Mouse (Mus musculus) forebrain, embryonic 14.5 days (tissue): ENCODE data around the gene Terf2. TPM values are rescaled to one million over a fixed set of nuclear protein-coding genes. Genes with fewer than 3 reads are reported as not detected.

Experiments used
- ATAC-seq: fragments of 200-750 bp; cut with Nextera tagmentation; 2 replicates; pipeline ENCODE4 v1.8.0; 2017; ENCODE audit warnings: mild to moderate bottlenecking, moderate library complexity
- DNase-seq: peaks from one replicate; pipeline ENCODE4 v3.0.0-alpha.2; 2015; ENCODE audit warnings: low spot score
- H3K27ac ChIP-seq: fragments of 300-500 bp; sonication (generic); 2 replicates; pipeline ENCODE4 v1.5.1; 2014; ENCODE audit warnings: low read depth, mild to moderate bottlenecking, control low read depth, low read length, moderate library complexity
- H3K27me3 ChIP-seq: fragments of 300-500 bp; sonication (generic); replicated peaks from 2 replicates; pipeline ENCODE4 v1.6.1; 2014; ENCODE audit warnings: low read length, control low read depth, mixed read lengths; ENCODE audit not compliant: control insufficient read depth, insufficient read depth
- H3K36me3 ChIP-seq: fragments of 300-500 bp; sonication (generic); 2 replicates; pipeline ENCODE4 v1.6.1; 2014; ENCODE audit warnings: low read length, control low read depth; ENCODE audit not compliant: control insufficient read depth, insufficient read depth
- H3K4me1 ChIP-seq: fragments of 300-500 bp; sonication (generic); 2 replicates; pipeline ENCODE4 v1.6.1; 2014; ENCODE audit warnings: antibody characterized with exemption, low read length, control low read depth; ENCODE audit not compliant: control insufficient read depth, insufficient read depth
- H3K4me2 ChIP-seq: fragments of 300-500 bp; sonication (generic); 2 replicates; pipeline ENCODE4 v1.6.1; 2014; ENCODE audit warnings: mild to moderate bottlenecking, control low read depth, low read length
- H3K4me3 ChIP-seq: fragments of 300-500 bp; sonication (generic); 2 replicates; pipeline ENCODE4 v1.5.1; 2014; ENCODE audit warnings: low read depth, low read length, control low read depth
- H3K9ac ChIP-seq: fragments of 300-500 bp; sonication (generic); 2 replicates; pipeline ENCODE4 v1.6.1; 2014; ENCODE audit warnings: mild to moderate bottlenecking, low read length, control low read depth, moderate library complexity
- H3K9me3 ChIP-seq: fragments of 300-500 bp; sonication (generic); replicated peaks from 2 replicates; pipeline ENCODE4 v1.6.1; 2016; ENCODE audit warnings: low read length, control low read depth, mixed read lengths; ENCODE audit not compliant: control insufficient read depth
- WGBS: fragments of 180-500 bp; shearing (Covaris S2); extraction: QIAGEN DNeasy Blood & Tissue Kit; methylation state at CpG from one replicate; pipeline ENCODE4 v1.1.7; 2014; 5-methylcytosine and 5-hydroxymethylcytosine counted together
- microRNA-seq: library from miRNA; unstranded; fragments of <30 nt; microRNA quantifications from one replicate; pipeline ENCODE4, GENCODE M21; 2016
- polyA plus RNA-seq: library from polyadenylated mRNA; unstranded; fragments of >200 nt; fragmentation: Nextera tagmentation; extraction: Ambion mirVana; gene quantifications from 2 replicates; pipeline ENCODE4 v1.2.1, GENCODE M21; 2014

The Terf2 gene
- polyA plus RNA-seq, 1 experiment from 2014 or later, result 19.2 TPM

DNA sequence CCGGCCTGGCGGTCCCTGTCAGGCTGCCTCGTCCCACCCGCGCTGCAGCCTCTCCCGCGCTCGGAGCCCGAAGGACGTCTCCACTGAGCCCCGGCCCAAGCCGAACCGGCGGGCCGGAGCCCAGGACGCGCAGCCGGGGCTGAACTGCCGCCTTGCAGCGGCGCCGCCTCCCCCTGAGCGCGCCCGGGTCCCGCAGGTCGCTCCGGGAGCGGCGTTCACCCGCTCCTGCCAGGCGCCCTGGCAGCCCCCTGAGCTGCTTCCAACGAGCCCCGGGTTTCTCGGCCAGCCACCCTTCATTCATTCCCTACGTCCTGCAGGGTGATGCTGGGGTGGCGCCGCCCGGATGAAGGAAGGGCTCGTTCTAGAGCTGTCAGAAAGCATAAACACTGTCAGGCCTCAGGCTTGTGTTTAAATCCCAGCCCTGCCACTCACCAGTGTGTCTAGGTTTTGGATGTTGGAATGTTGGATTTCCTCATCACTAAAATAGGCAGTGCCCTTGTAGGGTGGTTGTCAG is 64.7 kb downstream of the Terf2 start:
- under 1% methylated on average over 38 of the region's 40 CpGs for WGBS
- Histone ChIP-seq H3K4me2 (peak overlapping the region; percentile 84), H3K27ac (peak overlapping the region; percentile 69), H3K36me3 (peaks cover 8% of the 10 kb centered on the region), H3K9ac (peak overlapping the region; percentile 95), H3K27me3 (no peaks in the 10 kb centered on the region), H3K4me3 (peak overlapping the region; percentile 92), H3K9me3 (no peaks in the 10 kb centered on the region), H3K4me1 (peaks cover 10% of the 10 kb centered on the region)
- DNase-seq (no peak), ATAC-seq (no peak; the same call in 1 of the 2 replicates)

DNA sequence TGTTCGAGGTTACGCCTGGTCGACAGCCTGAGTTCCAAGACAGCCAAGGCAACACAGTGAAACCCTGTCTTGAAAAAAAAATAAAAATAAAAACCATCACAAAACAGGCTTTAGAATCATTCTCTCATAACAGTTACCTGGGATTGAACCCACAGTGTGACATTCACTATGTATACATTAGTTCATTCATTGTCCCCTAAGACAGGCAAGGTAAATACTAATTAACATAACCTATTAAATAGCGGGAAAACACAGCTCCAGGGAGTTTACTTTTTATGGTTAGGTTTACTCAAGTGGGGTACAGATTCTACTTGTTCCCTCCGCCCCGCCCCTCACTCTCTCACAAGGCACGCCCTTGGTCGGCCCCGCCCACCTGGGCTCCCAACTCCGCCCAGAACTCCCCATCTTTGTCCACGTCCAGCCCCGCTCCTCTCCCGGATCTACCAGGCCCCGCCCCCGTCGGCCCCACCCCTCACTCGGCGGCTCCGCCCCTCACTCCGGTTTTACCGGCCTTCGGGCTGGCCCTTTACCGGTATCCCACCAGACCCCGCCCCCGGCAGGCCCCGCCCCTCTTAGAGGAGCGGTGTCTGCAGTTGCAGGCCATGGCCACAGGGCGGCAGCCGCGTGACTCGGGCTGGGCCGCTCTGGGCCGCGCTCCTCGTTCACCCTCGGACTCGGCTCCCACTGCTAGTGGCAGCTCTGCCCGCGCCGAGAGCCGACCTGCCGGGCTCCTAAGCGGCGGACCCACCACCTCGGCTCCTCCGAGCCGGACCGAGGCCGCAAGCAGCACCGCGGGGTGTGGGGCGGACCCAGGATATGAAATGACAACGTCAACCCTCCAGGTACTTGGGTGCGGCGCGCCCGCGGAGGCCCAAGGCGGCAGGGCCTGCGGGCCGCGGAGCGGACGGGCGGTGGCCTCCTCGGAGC is 65.4 kb downstream of the Terf2 start, which contains the start of gene Vps4a:
Gene Vps4a (plus strand): TSS at position 573 of the 927 bp plus-strand sequence.
- H3K36me3 ChIP-seq, result peaks cover 5% of the 10 kb centered on the region; the same call in 1 of the 2 replicates
- DNase-seq (peak; percentile 94), ATAC-seq (peak; percentile 98)
- 5% methylated on average over 66 of the region's 66 CpGs for WGBS
- H3K9ac ChIP-seq, result peak within 1 kb of the TSS; percentile 95
- no peaks in the 10 kb centered on the region for H3K9me3 ChIP-seq
- H3K4me2 ChIP-seq, result peak within 1 kb of the TSS; percentile 84
- no peaks in the 10 kb centered on the region for H3K27me3 ChIP-seq
- H3K4me1 ChIP-seq, result peaks cover 10% of the 10 kb centered on the region
- H3K27ac ChIP-seq, result peak within 1 kb of the TSS; percentile 69
- H3K4me3 ChIP-seq, result peak within 1 kb of the TSS; percentile 92

DNA sequence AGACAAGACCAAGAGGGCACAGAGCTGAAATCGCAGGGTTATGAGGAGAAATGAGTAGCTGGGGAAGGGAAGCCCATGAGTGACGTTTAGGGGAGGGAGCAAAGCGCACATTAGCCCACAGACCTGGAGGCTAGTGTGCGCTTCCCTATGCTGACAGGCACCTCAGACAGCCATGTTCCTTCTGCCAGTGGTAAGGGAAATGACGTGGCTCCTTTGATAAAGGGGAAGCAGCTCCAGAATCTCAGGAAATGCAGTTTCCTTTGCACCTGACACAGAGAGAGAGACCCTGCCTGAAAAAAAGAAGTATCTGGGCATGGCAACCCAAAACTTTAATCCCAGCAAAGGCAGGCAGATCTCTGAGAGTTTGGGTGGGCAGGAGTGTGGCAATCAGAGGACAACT is 66.3 kb downstream of the Terf2 start:
- Histone ChIP-seq H3K9me3 (no peaks in the 10 kb centered on the region), H3K4me1 (peaks cover 10% of the 10 kb centered on the region), H3K4me3 (no peak overlapping the region), H3K27ac (no peak overlapping the region), H3K36me3 (no peaks in the 10 kb centered on the region), H3K9ac (no peak overlapping the region), H3K4me2 (no peak overlapping the region), H3K27me3 (no peaks in the 10 kb centered on the region)
- WGBS, result 76% methylated on average over 5 of the region's 5 CpGs
- ATAC-seq, result no peak
- no peak for DNase-seq

DNA sequence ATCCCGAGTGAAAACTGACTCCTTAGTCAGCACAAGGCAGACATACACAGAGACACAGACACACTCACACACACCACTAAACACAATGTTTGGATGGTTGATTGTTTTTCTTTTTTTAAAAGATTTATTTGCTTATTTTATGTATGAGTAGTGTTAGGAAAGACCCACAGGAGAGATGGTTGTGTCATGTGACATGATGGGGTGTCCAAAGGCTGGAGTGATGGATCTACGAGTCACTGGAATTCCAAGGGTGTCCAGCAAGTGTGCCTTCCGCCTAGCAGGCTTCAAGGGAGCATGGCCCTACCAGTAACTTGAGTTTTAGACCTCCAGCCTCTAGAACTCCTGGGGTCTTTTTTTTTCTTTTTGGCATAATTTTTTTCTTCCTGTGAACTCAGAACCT is 67.0 kb downstream of the Terf2 start:
- DNase-seq (no peak), ATAC-seq (no peak)
- WGBS, result 79% methylated on average over 3 of the region's 3 CpGs

DNA sequence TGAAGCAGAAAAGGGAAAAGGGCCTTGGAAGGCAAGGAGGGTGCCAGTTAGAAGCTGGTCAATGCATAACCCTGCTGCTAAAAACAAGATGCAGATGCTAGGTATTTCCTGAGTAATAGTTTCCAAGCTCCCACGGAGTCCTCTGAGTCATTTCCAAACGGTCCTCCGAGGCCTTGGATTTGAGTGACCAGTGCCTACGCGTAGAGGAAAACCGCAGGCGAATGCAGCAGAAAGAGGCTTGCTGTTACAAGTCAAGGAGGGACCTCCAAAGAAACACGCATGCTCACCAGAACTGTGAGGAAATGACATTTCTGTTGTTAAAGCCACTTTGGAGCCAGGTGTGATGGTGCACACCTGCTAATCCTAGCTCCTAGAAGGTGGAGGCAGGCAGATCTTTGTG is 72.9 kb downstream of the Terf2 start:
- Histone ChIP-seq H3K4me1 (no peaks in the 10 kb centered on the region), H3K36me3 (no peaks in the 10 kb centered on the region), H3K9me3 (no peaks in the 10 kb centered on the region), H3K27me3 (no peaks in the 10 kb centered on the region), H3K4me2 (no peak overlapping the region), H3K4me3 (no peak overlapping the region), H3K27ac (no peak overlapping the region), H3K9ac (no peak overlapping the region)
- DNase-seq (no peak), ATAC-seq (no peak)
- WGBS, result 91% methylated on average over 8 of the region's 8 CpGs

More for the DNA sequence above, 67.0 kb downstream of the Terf2 start:
- no peak overlapping the region for H3K27ac ChIP-seq
- no peaks in the 10 kb centered on the region for H3K9me3 ChIP-seq
- no peak overlapping the region for H3K4me3 ChIP-seq
- H3K4me2 ChIP-seq, result no peak overlapping the region
- no peaks in the 10 kb centered on the region for H3K27me3 ChIP-seq
- H3K4me1 ChIP-seq, result peaks cover 10% of the 10 kb centered on the region
- H3K9ac ChIP-seq, result no peak overlapping the region
- H3K36me3 ChIP-seq, result no peaks in the 10 kb centered on the region

Small RNA genes lying within 50 kb of the gene (microRNA-seq; reads per million reads assigned to microRNA genes)
- 1.3 reads per million, percentile 3 among the genes with 10 or more reads in this experiment for gene Mir7075

Other genes starting within 250 kb of the Terf2 start
- 1.4 and 1.8 TPM in 2 replicates for gene Has3, start 226.3 kb downstream of the Terf2 start, polyA plus RNA-seq
- 52.7 and 55.2 TPM in 2 replicates for gene Utp4, start 202.9 kb downstream of the Terf2 start, polyA plus RNA-seq
- gene Sntb2, start 160.8 kb downstream of the Terf2 start, polyA plus RNA-seq, result 2.3 and 2.9 TPM in 2 replicates
- gene Vps4a, start 65.3 kb downstream of the Terf2 start, polyA plus RNA-seq, result 131 and 153 TPM in 2 replicates
- 21.7 and 26.8 TPM in 2 replicates for gene Pdf, start 47.9 kb downstream of the Terf2 start, polyA plus RNA-seq
- 34.2 and 41.4 TPM in 2 replicates for gene Cog8, start 39.9 kb downstream of the Terf2 start, polyA plus RNA-seq
- 97.0 and 106 TPM in 2 replicates for gene Nip7, start 39.7 kb downstream of the Terf2 start, polyA plus RNA-seq
- not detected in 2 replicates for gene Tmed6, start 30.9 kb downstream of the Terf2 start, polyA plus RNA-seq
- 108 and 118 TPM in 2 replicates for gene Cyb5b, start 54.1 kb upstream of the Terf2 start, polyA plus RNA-seq
- 3.4 and 5.3 TPM in 2 replicates for gene Nfat5, start 196.9 kb upstream of the Terf2 start, polyA plus RNA-seq